Mouse (Mus musculus) stomach, embryonic 14.5 days (tissue): ENCODE measurements around the gene Pcca. TPM values are rescaled to one million over a fixed set of nuclear protein-coding genes. Genes with fewer than 3 reads are reported as not detected.
"Not testable (repeated sequence)": the region's sequence is repeated elsewhere in the genome, so short reads cannot be mapped to it uniquely, and the experiment has no call there.

ENCODE experiments used
- ATAC-seq: fragments of 200-750 bp; cut with Nextera tagmentation; 2 replicates; pipeline ENCODE4 v1.8.0; 2017; ENCODE audit warnings: low read depth, moderate TSS enrichment; ENCODE audit not compliant: insufficient number of reproducible peaks, insufficient read depth, low FRiP score
- H3K27ac ChIP-seq: fragments of 300-500 bp; sonication (generic); 2 replicates; pipeline ENCODE4 v1.5.1; 2014; ENCODE audit warnings: mild to moderate bottlenecking, low read length, moderate library complexity, mixed read lengths
- H3K27me3 ChIP-seq: fragments of 300-500 bp; sonication (generic); 2 replicates; pipeline ENCODE4 v1.6.1; 2014; ENCODE audit warnings: low read length, control low read depth, mixed read lengths; ENCODE audit not compliant: control insufficient read depth, insufficient read depth
- H3K36me3 ChIP-seq: fragments of 300-500 bp; sonication (generic); 2 replicates; pipeline ENCODE4 v1.6.1; 2014; ENCODE audit warnings: mild to moderate bottlenecking, control low read depth, low read length, moderate library complexity, mixed read lengths; ENCODE audit not compliant: control insufficient read depth, insufficient read depth
- H3K4me1 ChIP-seq: fragments of 300-500 bp; sonication (generic); 2 replicates; pipeline ENCODE4 v1.6.1; 2014; ENCODE audit warnings: low read length, control low read depth, mixed read lengths; ENCODE audit not compliant: control insufficient read depth, insufficient read depth
- H3K4me2 ChIP-seq: fragments of 300-500 bp; sonication (generic); replicated peaks from 2 replicates; pipeline ENCODE4 v1.6.1; 2014; ENCODE audit warnings: low read depth, low read length, control low read depth
- H3K4me3 ChIP-seq: fragments of 300-500 bp; sonication (generic); 2 replicates; pipeline ENCODE4 v1.5.1; 2014; ENCODE audit warnings: low read depth, low read length, control low read depth
- H3K9ac ChIP-seq: fragments of 300-500 bp; sonication (generic); replicated peaks from 2 replicates; pipeline ENCODE4 v1.6.1; 2014; ENCODE audit warnings: low read depth, mild to moderate bottlenecking, control low read depth, low read length, moderate library complexity, mixed read lengths
- H3K9me3 ChIP-seq: fragments of 300-500 bp; sonication (generic); 2 replicates; pipeline ENCODE4 v1.6.1; 2016; ENCODE audit warnings: low read depth, low read length, control low read depth; ENCODE audit not compliant: control insufficient read depth
- WGBS: fragments of 180-500 bp; shearing (Covaris S2); extraction: QIAGEN DNeasy Blood & Tissue Kit; methylation state at CpG from one replicate; pipeline ENCODE4 v1.1.7; 2014; 5-methylcytosine and 5-hydroxymethylcytosine counted together
- polyA plus RNA-seq: library from polyadenylated mRNA; unstranded; fragments of >200 nt; fragmentation: Nextera tagmentation; extraction: Ambion mirVana; gene quantifications from 2 replicates; pipeline ENCODE4 v1.2.1, GENCODE M21; 2014

Pcca gene
- polyA plus RNA-seq, 1 experiment from 2014 or later: 18.7 TPM

GRCm38 (mm10) chr14:122582057-122582456 lies 47.9 kb downstream of the Pcca start:
- ATAC-seq: no peak
- 81% methylated on average over 4 of the region's 4 CpGs for WGBS
- H3K27ac ChIP-seq: no peak overlapping the region

GRCm38 (mm10) chr14:122582491-122583077 lies 48.5 kb downstream of the Pcca start:
- no peak overlapping the region for H3K9ac ChIP-seq
- H3K4me2 ChIP-seq: no peak overlapping the region
- H3K27me3 ChIP-seq: no peaks in the 10 kb centered on the region
- H3K27ac ChIP-seq: no peak overlapping the region
- H3K9me3 ChIP-seq: no peaks in the 10 kb centered on the region
- H3K4me3 ChIP-seq: no peak overlapping the region
- ATAC-seq: no peak
- no peaks in the 10 kb centered on the region for H3K4me1 ChIP-seq
- 72% methylated on average over 7 of the region's 7 CpGs for WGBS
- no peaks in the 10 kb centered on the region for H3K36me3 ChIP-seq

More at GRCm38 (mm10) chr14:122582057-122582456, 47.9 kb downstream of the Pcca start:
- H3K36me3 ChIP-seq: no peaks in the 10 kb centered on the region
- H3K4me1 ChIP-seq: no peaks in the 10 kb centered on the region
- no peak overlapping the region for H3K9ac ChIP-seq
- H3K27me3 ChIP-seq: no peaks in the 10 kb centered on the region
- H3K9me3 ChIP-seq: no peaks in the 10 kb centered on the region
- H3K4me2 ChIP-seq: no peak overlapping the region
- no peak overlapping the region for H3K4me3 ChIP-seq

- not testable (repeated sequence) for H3K9me3 ChIP-seq, H3K9ac ChIP-seq, H3K36me3 ChIP-seq, H3K27ac ChIP-seq, H3K4me3 ChIP-seq, H3K4me1 ChIP-seq, H3K27me3 ChIP-seq, H3K4me2 ChIP-seq, ATAC-seq
- 94% methylated on average over 2 of the region's 2 CpGs for WGBS
Observed at GRCm38 (mm10) chr14:122584087-122584486, 50.0 kb downstream of the Pcca start.

GRCm38 (mm10) chr14:122586942-122587341 lies 52.8 kb downstream of the Pcca start:
- ATAC-seq: no peak
- no peak overlapping the region for H3K4me3 ChIP-seq
- no peaks in the 10 kb centered on the region for H3K27me3 ChIP-seq
- H3K36me3 ChIP-seq: no peaks in the 10 kb centered on the region
- H3K4me1 ChIP-seq: no peaks in the 10 kb centered on the region
- no peak overlapping the region for H3K9ac ChIP-seq
- H3K27ac ChIP-seq: no peak overlapping the region
- H3K4me2 ChIP-seq: no peak overlapping the region
- H3K9me3 ChIP-seq: no peaks in the 10 kb centered on the region
- WGBS: 67% methylated on average over 4 of the region's 4 CpGs

- 81% methylated on average over 5 of the region's 5 CpGs for WGBS
- ATAC-seq: no peak
Observed at GRCm38 (mm10) chr14:122597534-122597933, 63.4 kb downstream of the Pcca start.

GRCm38 (mm10) chr14:122598802-122599201 lies 64.7 kb downstream of the Pcca start:
- no peak overlapping the region for H3K27ac ChIP-seq
- WGBS: 89% methylated on average over 2 of the region's 2 CpGs
- H3K27me3 ChIP-seq: no peaks in the 10 kb centered on the region
- H3K4me3 ChIP-seq: no peak overlapping the region
- no peaks in the 10 kb centered on the region for H3K9me3 ChIP-seq
- H3K36me3 ChIP-seq: no peaks in the 10 kb centered on the region
- H3K4me2 ChIP-seq: no peak overlapping the region
- ATAC-seq: no peak
- no peaks in the 10 kb centered on the region for H3K4me1 ChIP-seq
- no peak overlapping the region for H3K9ac ChIP-seq

More at GRCm38 (mm10) chr14:122597534-122597933, 63.4 kb downstream of the Pcca start:
- no peaks in the 10 kb centered on the region for H3K9me3 ChIP-seq
- H3K4me3 ChIP-seq: no peak overlapping the region
- H3K36me3 ChIP-seq: no peaks in the 10 kb centered on the region
- H3K27ac ChIP-seq: no peak overlapping the region
- H3K27me3 ChIP-seq: no peaks in the 10 kb centered on the region
- H3K4me1 ChIP-seq: no peaks in the 10 kb centered on the region
- no peak overlapping the region for H3K9ac ChIP-seq
- H3K4me2 ChIP-seq: no peak overlapping the region

GRCm38 (mm10) chr14:122599839-122600238 lies 65.7 kb downstream of the Pcca start:
- no peak for ATAC-seq
- no peak overlapping the region for H3K27ac ChIP-seq
- no peaks in the 10 kb centered on the region for H3K4me1 ChIP-seq
- H3K4me3 ChIP-seq: no peak overlapping the region
- H3K9ac ChIP-seq: no peak overlapping the region
- H3K27me3 ChIP-seq: no peaks in the 10 kb centered on the region
- 52% methylated on average over 9 of the region's 9 CpGs for WGBS
- H3K4me2 ChIP-seq: no peak overlapping the region
- no peaks in the 10 kb centered on the region for H3K9me3 ChIP-seq
- no peaks in the 10 kb centered on the region for H3K36me3 ChIP-seq

GRCm38 (mm10) chr14:122602701-122603100 lies 68.6 kb downstream of the Pcca start:
- no peak overlapping the region for H3K27ac ChIP-seq
- no peaks in the 10 kb centered on the region for H3K36me3 ChIP-seq
- no peak overlapping the region for H3K4me2 ChIP-seq
- H3K9ac ChIP-seq: no peak overlapping the region
- no peaks in the 10 kb centered on the region for H3K4me1 ChIP-seq
- no peaks in the 10 kb centered on the region for H3K27me3 ChIP-seq
- no peak overlapping the region for H3K4me3 ChIP-seq
- H3K9me3 ChIP-seq: no peaks in the 10 kb centered on the region
- no peak for ATAC-seq
- 77% methylated on average over 2 of the region's 2 CpGs for WGBS

GRCm38 (mm10) chr14:122606499-122606898 lies 72.4 kb downstream of the Pcca start:
- ATAC-seq: no peak
- H3K27me3 ChIP-seq: no peaks in the 10 kb centered on the region
- no peak overlapping the region for H3K4me3 ChIP-seq
- H3K4me2 ChIP-seq: no peak overlapping the region
- WGBS: 72% methylated on average over 1 of the region's 1 CpGs
- no peak overlapping the region for H3K9ac ChIP-seq
- no peak overlapping the region for H3K27ac ChIP-seq
- no peaks in the 10 kb centered on the region for H3K9me3 ChIP-seq
- H3K36me3 ChIP-seq: no peaks in the 10 kb centered on the region
- no peaks in the 10 kb centered on the region for H3K4me1 ChIP-seq
